Mouse (Mus musculus): ENCODE measurements around the gene Glo1. TPM values are rescaled to one million over a fixed set of nuclear protein-coding genes. Genes with fewer than 3 reads are reported as not detected.

The Glo1 gene
- total RNA-seq, 4 experiments from 2014 or later = 183 to 193 (median 187) TPM

- DNase-seq (ENCODE audit: low spot score in 2 of 2) = peak in 1 of 2 experiments; percentile 56
Measured at GRCm38 (mm10) chr17:30580781-30581180, 45.9 kb downstream of the Glo1 start.

- no peak for DNase-seq (ENCODE audit: low spot score in 2 of 2)
Measured at GRCm38 (mm10) chr17:30576946-30577345, 49.7 kb downstream of the Glo1 start.

- peak; percentile 92 to 97 for DNase-seq (ENCODE audit: low spot score in 2 of 2)
Measured at GRCm38 (mm10) chr17:30575941-30576773, 50.5 kb downstream of the Glo1 start, which contains the start of gene Btbd9. TSS of gene Btbd9 (minus strand) at chr17:30576488.

- peak in 1 of 2 experiments; percentile 38 for DNase-seq (ENCODE audit: low spot score in 2 of 2)
Measured at GRCm38 (mm10) chr17:30575121-30575904, 51.4 kb downstream of the Glo1 start.

- no peak for DNase-seq (ENCODE audit: low spot score in 2 of 2)
Measured at GRCm38 (mm10) chr17:30574783-30575075, 51.9 kb downstream of the Glo1 start.

GRCm38 (mm10) chr17:30573990-30574782 is 52.5 kb downstream of the Glo1 start:
- DNase-seq (ENCODE audit: low spot score in 2 of 2) = no peak

- DNase-seq (ENCODE audit: low spot score in 2 of 2) = no peak
Measured at GRCm38 (mm10) chr17:30570971-30571370, 55.7 kb downstream of the Glo1 start.

GRCm38 (mm10) chr17:30570173-30570572 is 56.5 kb downstream of the Glo1 start:
- no peak for DNase-seq (ENCODE audit: low spot score in 2 of 2)

- no peak for DNase-seq (ENCODE audit: low spot score in 2 of 2)
Measured at GRCm38 (mm10) chr17:30568473-30568872, 58.2 kb downstream of the Glo1 start.

GRCm38 (mm10) chr17:30564971-30565370 is 61.7 kb downstream of the Glo1 start:
- no peak for DNase-seq (ENCODE audit: low spot score in 2 of 2)

GRCm38 (mm10) chr17:30564407-30564806 is 62.3 kb downstream of the Glo1 start:
- no peak for DNase-seq (ENCODE audit: low spot score in 2 of 2)

GRCm38 (mm10) chr17:30563484-30564075 is 63.1 kb downstream of the Glo1 start:
- no peak for DNase-seq (ENCODE audit: low spot score in 2 of 2)

- no peak for DNase-seq (ENCODE audit: low spot score in 2 of 2)
Measured at GRCm38 (mm10) chr17:30562770-30563169, 63.9 kb downstream of the Glo1 start.

- DNase-seq (ENCODE audit: low spot score in 2 of 2) = peak in 1 of 2 experiments; percentile 56
Measured at GRCm38 (mm10) chr17:30559536-30559935, 67.1 kb downstream of the Glo1 start.

- DNase-seq (ENCODE audit: low spot score in 2 of 2) = no peak
Measured at GRCm38 (mm10) chr17:30558623-30559022, 68.0 kb downstream of the Glo1 start.

- no peak for DNase-seq (ENCODE audit: low spot score in 2 of 2)
Measured at GRCm38 (mm10) chr17:30556512-30556911, 70.2 kb downstream of the Glo1 start.

GRCm38 (mm10) chr17:30553027-30553937 is 73.4 kb downstream of the Glo1 start:
- no peak for DNase-seq (ENCODE audit: low spot score in 2 of 2)

- DNase-seq (ENCODE audit: low spot score in 2 of 2) = no peak
Measured at GRCm38 (mm10) chr17:30550774-30551107, 75.9 kb downstream of the Glo1 start.

GRCm38 (mm10) chr17:30549899-30550773 is 76.5 kb downstream of the Glo1 start:
- DNase-seq (ENCODE audit: low spot score in 2 of 2) = no peak

Measured in layer of hippocampus, adult 8-10 months (tissue).